Mouse (Mus musculus): ENCODE results near the gene Pcgf5. TPM values are rescaled to one million over a fixed set of nuclear protein-coding genes. Genes with fewer than 3 reads are reported as not detected.
"Not testable (repeated sequence)": the region's sequence is repeated elsewhere in the genome, so short reads cannot be mapped to it uniquely, and the experiment has no call there.

The Pcgf5 gene
- polyA plus RNA-seq, 1 experiment from 2014 or later: 5.3 TPM

GRCm38 (mm10) chr19:36450997-36451608 lies 103.0 kb downstream of the Pcgf5 start:
- no peaks in the 10 kb centered on the region for H3K36me3 ChIP-seq (ENCODE audit: control insufficient read depth, insufficient read depth, low read length)
- H3K9me3 ChIP-seq (ENCODE audit: control insufficient read depth, low read length): no peaks in the 10 kb centered on the region
- H3K4me1 ChIP-seq (ENCODE audit: control insufficient read depth, insufficient read depth, low read length): no peaks in the 10 kb centered on the region
- no peak for ATAC-seq (ENCODE audit: low read depth)
- H3K27ac ChIP-seq (ENCODE audit: low read depth, low read length): no peak overlapping the region
- H3K9ac ChIP-seq (replicated peaks; ENCODE audit: low read depth, low read length): no peak overlapping the region
- no peaks in the 10 kb centered on the region for H3K27me3 ChIP-seq (ENCODE audit: control insufficient read depth, insufficient read depth, low read length)
- 93% methylated on average over 3 of the region's 3 CpGs for WGBS
- no peak overlapping the region for H3K4me2 ChIP-seq (ENCODE audit: low read depth, low read length)
- no peak overlapping the region for H3K4me3 ChIP-seq (ENCODE audit: low read depth, low read length)

- no peaks in the 10 kb centered on the region for H3K9me3 ChIP-seq (ENCODE audit: control insufficient read depth, low read length)
- no peak overlapping the region for H3K9ac ChIP-seq (replicated peaks; ENCODE audit: low read depth, low read length)
- ATAC-seq (ENCODE audit: low read depth): no peak
- no peaks in the 10 kb centered on the region for H3K36me3 ChIP-seq (ENCODE audit: control insufficient read depth, insufficient read depth, low read length)
- no peaks in the 10 kb centered on the region for H3K4me1 ChIP-seq (ENCODE audit: control insufficient read depth, insufficient read depth, low read length)
- H3K27me3 ChIP-seq (ENCODE audit: control insufficient read depth, insufficient read depth, low read length): no peaks in the 10 kb centered on the region
- no peak overlapping the region for H3K4me3 ChIP-seq (ENCODE audit: low read depth, low read length)
- WGBS: 43% methylated on average over 5 of the region's 5 CpGs
- H3K4me2 ChIP-seq (ENCODE audit: low read depth, low read length): no peak overlapping the region
- no peak overlapping the region for H3K27ac ChIP-seq (ENCODE audit: low read depth, low read length)
Observed at GRCm38 (mm10) chr19:36451731-36452130, 103.6 kb downstream of the Pcgf5 start.

- not testable (repeated sequence) for ATAC-seq (ENCODE audit: low read depth); H3K4me1 ChIP-seq (ENCODE audit: control insufficient read depth, insufficient read depth, low read length); H3K9ac ChIP-seq (replicated peaks; ENCODE audit: low read depth, low read length); H3K9me3 ChIP-seq (ENCODE audit: control insufficient read depth, low read length); H3K4me3 ChIP-seq (ENCODE audit: low read depth, low read length); H3K27me3 ChIP-seq (ENCODE audit: control insufficient read depth, insufficient read depth, low read length); H3K4me2 ChIP-seq (ENCODE audit: low read depth, low read length); H3K27ac ChIP-seq (ENCODE audit: low read depth, low read length); H3K36me3 ChIP-seq (ENCODE audit: control insufficient read depth, insufficient read depth, low read length)
- WGBS: 76% methylated on average over 3 of the region's 3 CpGs
Observed at GRCm38 (mm10) chr19:36452210-36452609, 104.1 kb downstream of the Pcgf5 start.

- H3K36me3 ChIP-seq (ENCODE audit: control insufficient read depth, insufficient read depth, low read length): no peaks in the 10 kb centered on the region
- WGBS: 91% methylated on average over 4 of the region's 4 CpGs
Observed at GRCm38 (mm10) chr19:36453451-36453850, 105.3 kb downstream of the Pcgf5 start.

GRCm38 (mm10) chr19:36470106-36470505 lies 122.0 kb downstream of the Pcgf5 start:
- H3K9ac ChIP-seq (replicated peaks; ENCODE audit: low read depth, low read length): no peak overlapping the region
- H3K27me3 ChIP-seq (ENCODE audit: control insufficient read depth, insufficient read depth, low read length): no peaks in the 10 kb centered on the region
- H3K4me1 ChIP-seq (ENCODE audit: control insufficient read depth, insufficient read depth, low read length): no peaks in the 10 kb centered on the region
- 22% methylated on average over 6 of the region's 6 CpGs for WGBS
- H3K36me3 ChIP-seq (ENCODE audit: control insufficient read depth, insufficient read depth, low read length): no peaks in the 10 kb centered on the region
- H3K9me3 ChIP-seq (ENCODE audit: control insufficient read depth, low read length): no peaks in the 10 kb centered on the region
- no peak overlapping the region for H3K4me2 ChIP-seq (ENCODE audit: low read depth, low read length)
- H3K27ac ChIP-seq (ENCODE audit: low read depth, low read length): no peak overlapping the region
- no peak overlapping the region for H3K4me3 ChIP-seq (ENCODE audit: low read depth, low read length)
- ATAC-seq (ENCODE audit: low read depth): no peak; the same call in 1 of the 2 replicates

More at GRCm38 (mm10) chr19:36453451-36453850, 105.3 kb downstream of the Pcgf5 start:
- Histone ChIP-seq H3K4me2 (ENCODE audit: low read depth, low read length) (no peak overlapping the region), H3K27ac (ENCODE audit: low read depth, low read length) (no peak overlapping the region), H3K27me3 (ENCODE audit: control insufficient read depth, insufficient read depth, low read length) (no peaks in the 10 kb centered on the region), H3K9ac (replicated peaks; ENCODE audit: low read depth, low read length) (no peak overlapping the region), H3K4me3 (ENCODE audit: low read depth, low read length) (no peak overlapping the region), H3K4me1 (ENCODE audit: control insufficient read depth, insufficient read depth, low read length) (no peaks in the 10 kb centered on the region), H3K9me3 (ENCODE audit: control insufficient read depth, low read length) (no peaks in the 10 kb centered on the region)
- no peak for ATAC-seq (ENCODE audit: low read depth)

GRCm38 (mm10) chr19:36471325-36471724 lies 123.2 kb downstream of the Pcgf5 start:
- no peaks in the 10 kb centered on the region for H3K36me3 ChIP-seq (ENCODE audit: control insufficient read depth, insufficient read depth, low read length)
- no peaks in the 10 kb centered on the region for H3K4me1 ChIP-seq (ENCODE audit: control insufficient read depth, insufficient read depth, low read length)
- H3K27me3 ChIP-seq (ENCODE audit: control insufficient read depth, insufficient read depth, low read length): no peaks in the 10 kb centered on the region
- H3K9ac ChIP-seq (replicated peaks; ENCODE audit: low read depth, low read length): no peak overlapping the region
- H3K9me3 ChIP-seq (ENCODE audit: control insufficient read depth, low read length): no peaks in the 10 kb centered on the region
- no peak overlapping the region for H3K27ac ChIP-seq (ENCODE audit: low read depth, low read length)
- no peak overlapping the region for H3K4me3 ChIP-seq (ENCODE audit: low read depth, low read length)
- H3K4me2 ChIP-seq (ENCODE audit: low read depth, low read length): no peak overlapping the region
- ATAC-seq (ENCODE audit: low read depth): no peak
- 83% methylated on average over 3 of the region's 3 CpGs for WGBS

- no peak overlapping the region for H3K27ac ChIP-seq (ENCODE audit: low read depth, low read length)
- no peaks in the 10 kb centered on the region for H3K9me3 ChIP-seq (ENCODE audit: control insufficient read depth, low read length)
- 94% methylated on average over 4 of the region's 4 CpGs for WGBS
- H3K4me3 ChIP-seq (ENCODE audit: low read depth, low read length): no peak overlapping the region
- no peak overlapping the region for H3K4me2 ChIP-seq (ENCODE audit: low read depth, low read length)
- no peak for ATAC-seq (ENCODE audit: low read depth)
- no peak overlapping the region for H3K9ac ChIP-seq (replicated peaks; ENCODE audit: low read depth, low read length)
- no peaks in the 10 kb centered on the region for H3K27me3 ChIP-seq (ENCODE audit: control insufficient read depth, insufficient read depth, low read length)
- no peaks in the 10 kb centered on the region for H3K4me1 ChIP-seq (ENCODE audit: control insufficient read depth, insufficient read depth, low read length)
- H3K36me3 ChIP-seq (ENCODE audit: control insufficient read depth, insufficient read depth, low read length): no peaks in the 10 kb centered on the region
Observed at GRCm38 (mm10) chr19:36476596-36476995, 128.5 kb downstream of the Pcgf5 start.

- H3K9ac ChIP-seq (replicated peaks; ENCODE audit: low read depth, low read length): no peak overlapping the region
- no peak overlapping the region for H3K4me2 ChIP-seq (ENCODE audit: low read depth, low read length)
- H3K36me3 ChIP-seq (ENCODE audit: control insufficient read depth, insufficient read depth, low read length): no peaks in the 10 kb centered on the region
- no peak overlapping the region for H3K27ac ChIP-seq (ENCODE audit: low read depth, low read length)
- H3K9me3 ChIP-seq (ENCODE audit: control insufficient read depth, low read length): no peaks in the 10 kb centered on the region
- 57% methylated on average over 9 of the region's 9 CpGs for WGBS
- H3K4me3 ChIP-seq (ENCODE audit: low read depth, low read length): no peak overlapping the region
- no peaks in the 10 kb centered on the region for H3K4me1 ChIP-seq (ENCODE audit: control insufficient read depth, insufficient read depth, low read length)
- H3K27me3 ChIP-seq (ENCODE audit: control insufficient read depth, insufficient read depth, low read length): no peaks in the 10 kb centered on the region
- ATAC-seq (ENCODE audit: low read depth): no peak
Observed at GRCm38 (mm10) chr19:36477151-36477550, 129.0 kb downstream of the Pcgf5 start.

GRCm38 (mm10) chr19:36477684-36478083 lies 129.6 kb downstream of the Pcgf5 start:
- Histone ChIP-seq H3K27ac (ENCODE audit: low read depth, low read length) (no peak overlapping the region), H3K4me2 (ENCODE audit: low read depth, low read length) (no peak overlapping the region), H3K4me1 (ENCODE audit: control insufficient read depth, insufficient read depth, low read length) (no peaks in the 10 kb centered on the region), H3K27me3 (ENCODE audit: control insufficient read depth, insufficient read depth, low read length) (no peaks in the 10 kb centered on the region), H3K9me3 (ENCODE audit: control insufficient read depth, low read length) (no peaks in the 10 kb centered on the region), H3K4me3 (ENCODE audit: low read depth, low read length) (no peak overlapping the region), H3K9ac (replicated peaks; ENCODE audit: low read depth, low read length) (no peak overlapping the region), H3K36me3 (ENCODE audit: control insufficient read depth, insufficient read depth, low read length) (no peaks in the 10 kb centered on the region)
- 76% methylated on average over 5 of the region's 5 CpGs for WGBS
- ATAC-seq (ENCODE audit: low read depth): no peak
